Mouse (Mus musculus) kidney, postnatal 36 days (tissue): ENCODE measurements at regions not wholly inside any gene's neighbourhood (a gene's known extent, or its start where the extent isn't known, plus 50 kb on each side); places are given as distances from the start of the nearest gene placed in this dataset.

Experiments
- DNase-seq, 2 experiments: peaks; one replicate each; pipeline ENCODE4 v3.0.0; 2021 to 2022; ENCODE audit warnings: mixed read lengths in 2 of 2

GRCm38 (mm10) chr8:18536059-18536458, 442.0 kb downstream of the Defb40 start:
- no peak for DNase-seq

- DNase-seq = no peak
These were observed 449.9 kb downstream of the Defb40 start for GRCm38 (mm10) chr8:18528120-18528519.

GRCm38 (mm10) chr8:18512409-18512808, 465.6 kb downstream of the Defb40 start:
- no peak for DNase-seq

GRCm38 (mm10) chr8:18506158-18507022, 471.7 kb downstream of the Defb40 start:
- no peak for DNase-seq

- DNase-seq = no peak
These were observed 487.4 kb downstream of the Defb40 start for GRCm38 (mm10) chr8:18490620-18491019.

- DNase-seq = no peak
These were observed 498.0 kb downstream of the Defb40 start for GRCm38 (mm10) chr8:18480081-18480480.

- DNase-seq = no peak
These were observed 499.9 kb downstream of the Defb40 start for GRCm38 (mm10) chr8:18478166-18478565.

- DNase-seq = no peak
These were observed 510.5 kb downstream of the Defb40 start for GRCm38 (mm10) chr8:18467511-18467910.

- DNase-seq = no peak
These were observed 517.4 kb downstream of the Defb40 start for GRCm38 (mm10) chr8:18460609-18461008.

- DNase-seq = no peak
These were observed 520.6 kb downstream of the Defb40 start for GRCm38 (mm10) chr8:18457470-18457869.

- DNase-seq = no peak
These were observed 529.0 kb downstream of the Defb40 start for GRCm38 (mm10) chr8:18449015-18449414.

GRCm38 (mm10) chr8:18442212-18442611, 535.8 kb downstream of the Defb40 start:
- DNase-seq = no peak

GRCm38 (mm10) chr8:18422846-18423245, 555.2 kb downstream of the Defb40 start:
- no peak for DNase-seq

GRCm38 (mm10) chr8:18412470-18412869, 565.6 kb downstream of the Defb40 start:
- no peak for DNase-seq

GRCm38 (mm10) chr8:18406446-18406845, 571.6 kb downstream of the Defb40 start:
- DNase-seq = peak in 1 of 2 experiments; percentile 12

GRCm38 (mm10) chr8:18388353-18388752, 589.7 kb downstream of the Defb40 start:
- DNase-seq = peak; percentile 13 to 72

- DNase-seq = no peak
These were observed 596.4 kb downstream of the Defb40 start for GRCm38 (mm10) chr8:18381615-18382178.

GRCm38 (mm10) chr8:18348716-18349115, 629.3 kb downstream of the Defb40 start:
- DNase-seq = no peak

GRCm38 (mm10) chr8:18346248-18346647, 631.8 kb downstream of the Defb40 start:
- no peak for DNase-seq

GRCm38 (mm10) chr8:18345322-18345721, 632.7 kb downstream of the Defb40 start:
- peak; percentile 38 to 69 for DNase-seq

- DNase-seq = no peak
These were observed 633.2 kb downstream of the Defb40 start for GRCm38 (mm10) chr8:18344838-18345237.

- DNase-seq = no peak
These were observed 642.5 kb downstream of the Defb40 start for GRCm38 (mm10) chr8:18335576-18335975.

GRCm38 (mm10) chr8:18328521-18328920, 649.5 kb downstream of the Defb40 start:
- DNase-seq = peak; percentile 61 to 69

- no peak for DNase-seq
These were observed 661.6 kb downstream of the Defb40 start for GRCm38 (mm10) chr8:18316488-18316887.
